Mouse (Mus musculus) ES-Bruce4 (cell line): ENCODE data around the gene Dcdc2b.

Experiments
- CTCF ChIP-seq: IDR thresholded peaks from one replicate; pipeline ENCODE4 v1.8.1; 2011; ENCODE audit warnings: low read depth, low read length
- EP300 ChIP-seq: IDR thresholded peaks from 2 replicates; pipeline ENCODE4 v1.6.1; 2011; ENCODE audit warnings: low read depth, low read length; ENCODE audit not compliant: insufficient read depth
- POLR2A ChIP-seq: IDR thresholded peaks from one replicate; pipeline ENCODE4 v1.8.1; 2011; ENCODE audit warnings: low read length; ENCODE audit not compliant: insufficient read depth

- TF ChIP-seq POLR2A, result no peak
- no peak for TF ChIP-seq CTCF
- no peak for TF ChIP-seq EP300
These were observed 29.7 kb downstream of the Dcdc2b start for GRCm38 (mm10) chr4:129584370-129584769.
